Mouse (Mus musculus): ENCODE data around the gene Oxsr1.

DNA sequence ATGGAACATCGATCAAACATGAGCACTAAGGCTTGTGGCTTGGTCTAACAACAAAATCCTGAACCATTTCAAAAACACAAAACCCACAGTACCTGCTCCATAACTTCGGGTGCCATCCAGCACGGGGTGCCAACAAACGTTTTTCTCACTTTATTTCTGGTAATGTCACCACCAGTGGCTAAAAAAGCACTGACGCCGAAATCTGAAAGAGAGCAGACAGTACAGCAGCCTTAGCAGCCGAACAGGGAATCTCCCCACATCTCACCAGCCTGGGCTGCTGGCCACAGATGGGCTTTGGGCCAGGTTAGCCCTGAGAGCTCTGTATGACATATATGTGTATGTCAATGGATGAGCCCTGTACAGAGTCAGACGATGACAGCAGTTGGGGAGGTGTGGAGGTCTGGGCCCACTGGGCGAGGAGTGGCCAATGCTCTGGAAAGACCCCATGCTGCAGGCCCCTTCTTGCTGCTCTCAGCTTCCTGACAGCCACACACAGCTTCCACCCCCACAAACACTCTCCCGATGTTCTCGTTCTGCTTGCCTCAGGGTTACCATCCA is 53.6 kb downstream of the Oxsr1 start:
- TF ChIP-seq CTCF (IDR thresholded peaks at IDR 0.05) (no peak), POLR2A (IDR thresholded peaks at IDR 0.05; ENCODE audit: insufficient read depth, low read depth, low read length) (no peak)
